Mouse (Mus musculus): ENCODE measurements around the gene Mlh3.

The Mlh3 gene

DNA sequence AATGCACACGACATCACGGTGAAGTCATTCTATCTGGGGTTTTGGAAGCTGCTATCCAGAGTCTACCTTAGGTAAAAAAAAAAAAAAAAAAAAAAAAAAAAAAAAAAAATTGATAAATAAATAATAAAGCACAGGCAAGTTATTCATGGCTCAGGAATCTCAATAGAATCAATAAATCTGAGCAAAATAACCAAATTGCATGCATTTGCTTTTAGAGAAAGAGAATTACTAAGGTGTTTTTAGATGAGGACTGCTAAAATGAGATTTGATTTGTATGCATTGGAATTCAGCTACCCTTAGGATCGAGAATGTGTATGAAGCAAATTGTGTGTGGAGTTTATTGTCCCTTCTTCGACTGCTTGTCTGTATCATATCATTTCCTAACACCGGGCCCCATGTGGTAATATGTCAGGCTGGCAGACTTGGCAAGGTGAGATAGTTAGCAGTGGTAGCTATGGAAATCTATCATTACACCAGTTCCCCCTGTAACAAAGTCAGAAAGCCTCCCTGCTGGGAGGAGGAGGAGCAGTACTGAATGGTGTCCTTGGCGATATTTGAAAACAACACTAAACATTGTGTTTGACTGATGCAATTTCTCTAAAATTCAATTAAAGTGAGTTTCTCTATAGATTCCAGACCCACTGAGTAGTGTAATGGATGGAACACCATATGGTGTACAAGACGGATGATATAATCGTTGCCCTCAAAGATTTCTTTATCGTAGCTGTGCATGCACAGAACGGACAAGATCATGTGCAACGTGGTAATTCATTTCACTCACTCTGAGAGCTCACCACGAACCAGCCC lies 10.6 kb upstream of the Mlh3 start:
- no peak for DNase-seq (ENCODE audit: low read depth, low spot score)

DNA sequence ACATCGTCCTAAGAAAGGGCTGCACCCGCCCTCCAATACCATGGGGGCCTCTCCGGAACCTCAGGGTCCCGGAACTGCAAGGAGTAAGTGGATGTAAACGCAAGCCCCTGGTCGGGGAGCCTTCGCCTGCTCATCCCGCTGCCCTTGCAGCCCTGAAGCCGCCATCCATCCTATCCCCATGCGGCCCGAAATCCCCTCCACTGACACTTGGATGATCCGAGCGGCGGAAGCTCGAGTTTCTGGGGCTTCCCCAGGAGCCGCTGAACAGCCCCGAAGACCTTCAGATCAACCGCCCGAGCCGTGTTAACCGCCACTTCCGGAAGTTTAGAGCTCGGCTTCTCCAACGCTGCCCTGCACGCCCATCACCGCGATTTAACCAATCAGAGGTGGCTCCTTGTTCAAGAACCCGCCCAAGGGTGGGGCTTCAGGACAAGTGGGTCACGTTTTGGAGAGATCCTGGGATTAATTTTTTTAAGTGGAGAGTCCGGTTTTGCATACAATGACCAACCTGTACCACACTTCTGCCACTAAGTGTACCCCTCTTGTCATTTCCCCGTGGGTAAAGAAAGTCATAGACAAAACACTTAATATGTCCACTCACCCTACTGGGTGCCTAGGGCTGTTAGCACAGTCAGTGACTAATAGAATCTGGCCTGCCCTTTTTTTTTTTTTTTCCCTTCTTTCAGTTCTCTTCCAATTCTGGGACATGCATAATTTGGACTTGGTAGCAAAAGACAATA lies 9.9 kb upstream of the Mlh3 start:
- peak; percentile 97 for DNase-seq (ENCODE audit: low read depth, low spot score)

DNA sequence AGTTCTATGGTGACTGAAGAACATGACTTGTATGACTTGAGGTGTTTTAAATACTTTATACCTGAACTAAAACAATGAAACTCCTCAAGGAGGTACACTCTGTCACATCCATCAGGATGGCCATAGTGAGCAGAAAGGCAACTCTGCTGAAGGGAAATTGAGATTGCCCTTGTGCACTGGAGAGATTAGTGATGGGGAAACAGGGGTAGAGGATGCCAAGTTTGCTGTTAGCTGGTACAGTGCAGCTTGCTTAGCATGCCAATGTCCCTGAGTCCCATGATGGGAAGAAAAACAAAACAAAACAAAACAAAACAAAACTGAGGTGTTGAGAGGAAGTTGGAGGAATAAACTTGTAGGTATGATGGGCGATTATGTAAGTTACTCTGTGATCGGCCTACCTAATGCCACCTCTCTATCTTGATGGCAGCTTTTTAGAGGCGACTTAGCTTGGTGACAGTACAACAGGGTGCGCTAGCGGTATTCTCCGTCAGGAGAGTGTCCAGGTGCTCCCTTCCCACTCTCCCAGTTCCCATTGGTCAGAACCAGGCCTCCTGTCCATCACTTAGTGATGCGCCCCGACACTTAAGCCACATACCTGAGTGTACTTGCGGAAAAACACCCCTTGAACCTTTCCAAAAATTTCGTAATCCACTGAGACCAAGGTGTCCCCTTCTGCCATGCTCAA lies 9.1 kb upstream of the Mlh3 start:
- peak; percentile 23 for DNase-seq (ENCODE audit: low read depth, low spot score)

DNA sequence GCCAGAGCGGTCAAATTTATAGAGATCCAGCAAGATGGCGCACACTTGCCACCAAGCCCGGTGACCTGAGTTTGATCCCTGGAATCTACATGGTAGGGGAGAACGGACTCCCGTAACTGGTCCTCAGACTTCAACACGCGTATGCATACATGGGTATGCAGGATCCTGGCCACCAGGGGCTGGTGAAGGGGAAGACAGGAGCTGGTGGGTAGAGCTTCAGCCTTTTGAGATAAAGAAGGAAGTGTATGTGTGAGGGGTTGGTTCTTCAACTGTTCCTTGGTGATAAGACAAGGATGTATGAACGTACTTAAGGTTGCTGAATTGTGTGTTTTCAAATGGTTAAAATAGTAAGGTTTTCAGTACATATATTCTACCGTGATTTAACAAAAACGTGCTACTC lies 8.5 kb upstream of the Mlh3 start:
- peak; percentile 23 for DNase-seq (ENCODE audit: low read depth, low spot score)

DNA sequence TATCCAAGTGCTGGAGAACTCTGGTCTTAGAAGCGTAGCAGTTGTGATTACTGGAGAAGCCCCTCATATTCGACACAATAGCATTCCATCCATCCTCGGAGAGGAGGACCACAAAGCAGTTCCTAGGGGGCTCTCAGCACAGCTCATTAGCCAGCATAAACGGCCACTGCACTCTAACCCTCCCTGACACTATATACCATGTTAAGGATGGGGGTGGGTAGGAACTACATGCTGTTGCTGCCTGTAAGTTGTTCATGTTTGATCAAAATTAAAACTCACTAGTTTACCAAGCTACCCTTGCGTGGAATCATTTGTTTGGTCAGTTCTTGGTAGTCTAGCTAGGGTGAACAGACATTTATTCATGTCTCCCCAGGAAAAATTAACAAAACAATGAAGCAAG lies 5.9 kb upstream of the Mlh3 start:
- no peak for DNase-seq (ENCODE audit: low read depth, low spot score)

DNA sequence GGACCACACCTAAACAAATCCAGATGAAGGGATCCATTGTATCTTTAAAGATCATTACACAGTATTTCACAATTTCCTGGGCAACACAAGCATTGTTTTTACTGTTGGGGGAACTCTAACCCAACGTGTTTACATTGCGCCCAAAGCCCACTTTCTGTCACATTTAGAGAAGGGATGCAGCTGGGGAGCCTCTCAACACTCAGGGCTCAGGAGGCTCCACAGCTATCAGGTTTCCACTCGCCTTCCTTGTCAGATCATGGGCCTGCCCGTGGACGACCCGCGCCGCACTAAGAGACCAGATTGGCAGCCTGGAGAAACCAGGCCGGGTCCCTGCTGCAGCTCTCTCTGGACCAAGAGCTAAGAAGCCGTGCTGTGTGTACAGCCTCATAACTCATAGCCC lies 3.1 kb upstream of the Mlh3 start:
- DNase-seq (ENCODE audit: low read depth, low spot score) = peak; percentile 25

DNA sequence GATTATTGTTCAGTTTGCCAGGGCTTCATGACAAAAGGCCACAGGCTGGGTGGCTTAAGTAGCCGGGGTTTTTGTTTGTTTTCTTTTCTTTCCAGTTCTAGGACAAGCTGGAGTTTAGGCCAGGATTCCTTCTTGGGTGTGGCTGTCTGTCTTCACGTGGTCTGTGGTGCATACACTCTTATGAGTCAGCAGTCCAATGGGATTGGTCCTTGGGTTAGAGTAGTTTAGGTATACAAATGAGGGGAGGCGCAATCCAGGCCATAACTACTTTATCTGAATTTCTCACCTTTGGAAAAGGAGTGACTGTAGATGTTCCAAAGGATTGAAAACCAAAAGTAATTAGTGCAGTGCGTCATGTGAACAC lies 1.4 kb upstream of the Mlh3 start:
- DNase-seq (ENCODE audit: low read depth, low spot score) = peak; percentile 93

DNA sequence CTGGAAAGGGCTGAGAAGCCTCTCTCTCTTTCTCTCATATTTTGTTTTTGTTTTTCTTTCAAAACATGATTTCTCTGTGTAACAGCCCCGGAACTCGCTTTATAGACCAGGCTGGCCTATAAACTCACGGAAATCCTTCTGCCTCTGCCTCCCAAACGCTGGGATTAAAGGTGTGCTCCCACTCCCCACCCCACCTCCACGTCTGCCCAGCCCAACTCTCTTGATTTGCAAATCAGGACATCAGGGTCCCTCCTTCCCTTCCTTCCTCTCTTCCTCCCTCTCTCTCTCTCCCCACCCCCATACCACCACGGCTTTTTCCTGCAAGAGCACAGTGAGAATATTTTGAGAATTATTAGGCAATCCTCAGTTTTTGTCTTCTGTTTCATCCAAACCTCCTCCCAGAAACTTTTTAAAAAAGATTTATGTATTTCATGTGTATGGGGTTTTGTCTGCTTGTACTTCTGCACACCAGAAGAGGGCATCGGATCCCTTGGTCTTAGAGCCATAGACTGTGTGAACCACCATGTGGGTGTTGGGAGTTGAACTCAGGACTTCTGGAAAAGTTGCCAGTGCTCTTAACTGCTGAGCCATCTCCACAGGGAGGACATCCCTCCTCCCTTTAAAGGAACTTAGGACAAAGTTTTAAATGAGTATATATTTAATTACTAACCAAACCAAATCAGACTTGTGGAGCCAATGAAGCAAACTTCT lies 888 bp upstream of the Mlh3 start:
- peak; percentile 86 for DNase-seq (ENCODE audit: low read depth, low spot score)

DNA sequence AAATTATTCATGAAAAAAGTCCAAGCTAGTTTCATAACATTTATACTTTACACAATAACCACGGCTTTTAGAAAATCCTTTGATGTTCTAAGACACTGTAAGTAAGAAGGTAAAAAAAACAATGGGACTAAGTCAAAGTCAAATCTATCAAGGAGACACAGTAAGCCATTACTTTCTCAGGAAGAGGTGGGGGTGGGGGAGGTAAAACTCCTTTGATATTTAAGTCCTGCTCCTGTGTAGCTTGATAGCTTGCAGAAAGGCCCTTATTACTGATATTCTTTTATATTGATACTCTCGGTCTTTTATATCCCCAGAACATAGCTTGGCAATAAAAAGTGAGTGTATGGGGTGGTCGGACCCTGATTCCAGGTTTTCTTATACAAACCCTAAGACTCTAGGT lies 578 bp downstream of the Mlh3 start:
- DNase-seq (ENCODE audit: low read depth, low spot score) = peak; percentile 60

DNA sequence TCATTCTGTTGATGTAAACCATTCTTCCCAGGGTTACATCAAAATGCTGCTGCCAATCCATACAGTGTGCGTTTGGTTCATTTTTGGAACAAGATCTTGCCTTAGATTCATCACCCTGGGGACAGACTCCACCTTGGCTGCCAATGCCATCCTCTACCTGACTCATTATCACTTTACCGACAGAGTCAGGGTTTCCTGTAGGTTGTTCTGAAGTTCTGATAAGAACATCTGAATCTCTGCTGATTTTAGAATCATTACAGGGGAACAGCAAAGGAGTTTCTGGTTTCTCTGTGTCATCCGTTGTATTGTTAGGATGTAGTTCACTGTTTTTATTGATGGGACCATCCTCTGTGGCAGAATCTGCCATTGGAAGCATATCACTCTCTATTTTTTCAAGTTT lies 4.2 kb downstream of the Mlh3 start:
- no peak for DNase-seq (ENCODE audit: low read depth, low spot score)

DNA sequence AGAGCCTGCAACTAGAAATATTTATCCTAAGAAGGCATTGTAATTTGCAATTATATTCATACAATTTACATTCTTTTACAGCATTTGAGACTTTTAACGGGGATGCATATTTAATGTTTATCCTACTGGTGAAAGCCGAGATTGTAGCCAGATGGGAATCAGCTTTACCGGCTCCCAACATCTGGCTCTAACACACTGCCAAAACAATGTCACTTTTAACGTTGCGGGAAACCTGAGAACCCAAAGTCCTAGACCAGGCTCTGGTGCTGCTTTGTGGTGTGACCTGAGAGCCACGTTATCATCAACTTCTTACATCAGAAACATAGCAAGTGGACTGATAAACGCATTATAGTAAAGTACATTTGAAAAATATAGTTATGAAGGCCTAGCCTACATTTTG lies 5.5 kb downstream of the Mlh3 start:
- no peak for DNase-seq (ENCODE audit: low read depth, low spot score)

DNA sequence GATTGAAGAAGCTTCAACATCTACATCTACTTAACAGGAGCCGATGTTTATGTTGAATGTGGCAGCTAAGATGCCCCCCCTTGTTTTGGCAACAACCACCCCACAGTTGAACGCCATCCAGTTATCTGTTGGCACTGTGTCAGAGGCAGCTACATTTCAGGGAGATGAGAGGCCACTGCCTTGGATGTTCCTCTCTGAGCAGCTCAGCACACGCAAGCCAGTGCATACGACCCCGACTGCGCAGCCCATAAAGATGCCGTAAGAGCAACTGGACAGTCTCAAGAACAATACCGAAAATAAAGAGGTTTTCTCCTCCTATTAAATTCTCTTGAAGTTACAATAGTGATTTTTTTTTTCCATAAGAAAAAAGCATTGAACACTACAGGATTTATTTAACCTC lies 5.9 kb downstream of the Mlh3 start:
- DNase-seq (ENCODE audit: low read depth, low spot score) = no peak

DNA sequence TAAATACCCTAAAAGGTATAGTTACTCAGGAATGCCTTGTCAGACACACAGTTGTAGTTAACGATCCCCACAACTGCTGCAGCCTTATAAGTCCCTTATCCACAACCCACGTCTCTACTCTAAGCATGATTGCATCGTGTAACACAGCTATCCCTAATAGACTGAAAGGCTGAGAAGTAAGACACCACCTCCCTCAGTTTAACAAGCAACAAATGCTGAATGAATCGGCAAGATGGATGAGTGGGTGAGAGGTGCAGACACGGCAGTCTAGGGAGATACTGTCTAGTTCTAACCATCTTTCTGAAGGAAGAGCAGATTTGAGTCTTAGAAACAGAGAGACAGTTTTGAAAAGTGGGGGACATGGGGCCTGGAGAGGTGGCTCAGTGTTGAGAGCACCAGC lies 7.2 kb downstream of the Mlh3 start:
- DNase-seq (ENCODE audit: low read depth, low spot score) = no peak

DNA sequence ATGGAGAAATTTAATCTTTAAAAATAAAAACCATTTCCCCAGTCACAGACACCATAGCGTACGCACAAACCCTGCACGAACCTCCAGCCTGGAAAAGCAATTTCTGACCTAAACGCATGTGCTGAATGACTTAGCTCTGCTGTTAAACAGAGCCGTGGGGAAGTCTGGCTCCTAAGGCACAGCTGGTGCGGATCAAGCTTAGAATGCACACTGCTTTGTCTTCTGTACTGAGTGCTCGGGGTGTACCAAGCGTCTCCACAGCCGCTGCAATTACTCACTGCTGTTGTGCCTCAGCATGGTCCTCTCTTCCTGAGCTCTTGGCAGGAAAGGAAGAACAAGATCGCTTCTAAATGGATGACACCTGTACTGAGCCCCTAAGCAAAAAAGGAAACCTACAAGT lies 7.9 kb downstream of the Mlh3 start:
- DNase-seq (ENCODE audit: low read depth, low spot score) = no peak

DNA sequence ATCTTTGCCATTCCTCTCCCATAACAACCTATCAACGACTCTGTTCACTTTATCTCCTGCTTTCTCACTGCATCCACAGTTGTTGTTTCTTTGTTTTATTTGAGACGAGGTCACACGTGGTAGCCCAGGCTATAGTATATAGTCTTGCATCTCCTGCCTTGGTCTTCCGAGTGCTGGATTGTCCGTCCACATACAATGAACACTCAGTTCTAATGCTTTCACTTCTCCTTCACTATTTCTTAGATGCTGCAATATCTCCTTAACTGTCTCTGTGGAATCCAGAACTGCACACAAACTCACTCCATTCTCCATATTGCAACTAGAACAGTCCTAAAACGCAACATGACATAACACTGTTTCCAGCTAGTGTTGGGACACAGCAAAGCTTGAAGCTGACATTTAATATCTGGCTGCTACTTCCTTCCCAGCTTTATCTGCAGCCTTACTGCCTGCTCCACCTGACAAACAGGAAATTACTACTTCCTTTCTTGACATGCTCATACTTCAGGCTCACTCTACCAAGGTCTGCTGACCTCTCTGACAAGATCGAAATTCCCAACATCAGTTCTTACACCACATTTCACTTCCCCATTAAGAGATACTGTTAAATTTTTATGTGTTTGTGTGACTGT lies 13.3 kb downstream of the Mlh3 start:
- no peak for DNase-seq (ENCODE audit: low read depth, low spot score)

DNA sequence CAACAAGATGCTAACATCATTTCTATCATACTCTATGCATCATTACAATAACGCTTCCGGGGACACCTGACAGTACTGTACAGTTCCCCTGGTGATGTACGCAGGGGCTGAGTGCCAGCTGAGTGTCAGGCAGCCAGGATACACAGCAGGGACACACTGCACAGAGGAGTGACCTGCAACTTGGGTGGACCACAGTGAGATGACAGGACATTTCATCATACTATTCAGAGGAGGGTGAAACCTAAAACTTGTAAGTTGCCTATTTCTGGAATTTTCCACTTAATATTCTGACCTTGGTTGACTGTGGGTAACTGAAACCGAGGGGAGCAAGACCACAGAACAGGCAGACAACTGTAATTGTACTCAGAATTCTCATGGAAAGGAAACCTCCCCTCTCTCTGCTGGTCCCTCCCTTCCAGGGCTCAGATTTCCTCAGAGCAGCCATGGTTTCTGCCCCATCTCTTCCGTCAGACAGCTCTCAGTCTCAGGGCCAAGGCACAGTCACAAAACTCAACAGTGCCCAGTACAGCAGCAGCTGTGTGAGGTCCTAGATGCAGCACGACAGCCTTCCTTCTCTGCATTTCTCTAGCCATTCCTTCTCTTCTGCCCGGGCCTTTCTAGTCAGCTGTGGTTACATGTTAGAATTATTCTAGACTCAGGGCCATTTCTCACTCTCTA lies 14.2 kb downstream of the Mlh3 start:
- DNase-seq (ENCODE audit: low read depth, low spot score) = no peak

DNA sequence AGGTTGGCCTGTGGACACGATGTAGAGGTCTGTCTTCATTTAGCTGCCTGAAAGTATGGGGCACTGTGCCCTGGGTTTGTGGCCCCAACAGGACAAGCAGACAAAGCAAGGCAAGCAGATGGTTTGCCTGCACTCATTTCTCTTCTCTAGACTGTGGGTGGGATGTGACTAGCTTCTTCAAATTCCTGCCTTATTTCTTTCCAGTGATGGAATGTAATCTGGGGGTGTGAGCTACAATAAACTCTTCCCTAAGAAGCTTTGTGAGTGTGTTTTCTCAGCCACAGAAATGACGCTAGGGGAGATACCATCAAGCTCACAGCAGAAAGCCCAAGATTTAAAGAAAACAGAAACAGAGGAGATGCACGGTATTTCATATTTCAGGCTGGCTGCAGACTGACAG lies 18.3 kb downstream of the Mlh3 start:
- DNase-seq (ENCODE audit: low read depth, low spot score) = no peak

DNA sequence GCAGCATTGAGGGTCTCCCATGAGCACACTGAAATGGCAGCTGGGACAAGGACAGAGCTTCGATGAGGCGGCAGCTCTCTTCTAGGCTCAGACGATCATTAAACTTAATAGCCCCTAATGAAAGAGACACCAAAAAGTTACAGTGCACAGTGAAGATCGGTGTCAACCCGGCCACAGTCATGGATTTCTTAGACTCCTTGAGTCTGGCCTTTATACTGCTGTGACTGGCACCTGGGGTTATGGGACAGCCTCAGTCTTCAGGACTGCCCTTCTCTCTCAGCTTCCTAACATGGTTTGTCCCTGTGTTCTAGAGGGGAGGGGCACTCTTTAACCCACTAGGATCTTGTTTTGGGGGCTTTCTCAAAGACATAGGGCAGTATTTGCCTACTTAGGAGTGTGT lies 32.8 kb downstream of the Mlh3 start:
- no peak for DNase-seq (ENCODE audit: low read depth, low spot score)

DNA sequence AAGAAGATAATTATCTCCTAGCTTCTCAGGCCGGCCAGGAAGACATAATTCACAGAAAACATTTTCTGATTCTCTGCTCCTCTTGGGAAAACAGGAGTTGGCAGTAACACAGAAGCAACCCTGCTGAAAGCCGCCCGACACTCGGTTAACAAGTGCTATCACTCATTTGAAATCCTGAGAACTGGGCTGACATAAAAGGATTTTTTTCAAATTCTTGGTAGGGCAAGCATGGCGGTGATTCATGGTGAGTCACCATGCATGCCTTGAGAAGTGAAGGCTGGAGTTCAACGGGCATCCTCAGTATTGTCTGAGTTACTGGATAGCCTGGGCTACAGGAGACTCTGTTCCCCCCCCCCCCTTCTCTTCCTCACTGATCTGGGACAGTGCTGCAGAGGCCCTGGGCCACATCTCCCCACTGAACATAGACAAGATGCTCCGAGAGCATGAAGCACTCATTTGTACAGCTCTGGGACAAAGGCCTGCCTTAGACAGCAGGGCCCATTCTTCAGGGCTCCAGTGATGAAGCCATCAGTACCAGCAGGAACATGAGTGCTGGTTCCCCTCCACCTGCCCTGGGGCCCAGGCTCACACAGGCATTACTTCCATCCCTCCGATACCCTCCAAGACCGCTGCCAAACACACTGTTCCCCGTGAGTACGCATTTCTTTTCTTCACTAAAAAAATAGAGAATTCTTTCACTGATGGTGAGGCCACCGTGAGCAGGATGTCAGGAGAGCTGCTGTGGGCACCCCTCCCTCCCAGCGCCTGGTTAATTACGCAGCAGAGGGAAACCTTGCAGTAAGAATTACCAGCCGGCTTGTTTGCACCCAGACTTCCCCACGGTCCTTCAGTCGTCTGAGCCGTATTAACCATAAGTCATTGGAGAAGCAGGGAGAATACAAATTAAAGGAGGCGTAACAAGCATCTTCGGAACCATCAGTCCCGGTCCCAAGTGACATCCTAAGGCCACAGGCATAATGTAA lies 36.7 kb downstream of the Mlh3 start:
- no peak for DNase-seq (ENCODE audit: low read depth, low spot score)

All from ES-CJ7 (cell line).